Mouse (Mus musculus) ES-E14 (cell line): ENCODE results near the gene Tyr. TPM values are rescaled to one million over a fixed set of nuclear protein-coding genes. Genes with fewer than 3 reads are reported as not detected.

Source experiments
- DNase-seq: peaks from one replicate; pipeline ENCODE4 v3.0.0-alpha.2; 2013; ENCODE audit warnings: low read depth, low spot score
- H3K27ac ChIP-seq: 2 replicates; pipeline ENCODE4 v1.5.1; 2012; ENCODE audit warnings: low read depth, mild to moderate bottlenecking, low read length, moderate library complexity, mixed read lengths; ENCODE audit not compliant: poor library complexity, insufficient read depth, severe bottlenecking
- H3K36me3 ChIP-seq: 2 replicates; pipeline ENCODE4 v1.6.1; 2012; ENCODE audit warnings: mild to moderate bottlenecking, low read length, moderate library complexity, mixed read lengths; ENCODE audit not compliant: control insufficient read depth, poor library complexity, insufficient read depth, severe bottlenecking
- H3K4me1 ChIP-seq, 2 experiments: fragments of 150-350 bp in 1 of 2; sonication (generic) in 1 of 2; 2 replicates each; pipeline ENCODE4 v1.6.1; 2012; ENCODE audit warnings: low read length in 2 of 2, mild to moderate bottlenecking in 1 of 2, mixed read lengths in 1 of 2; ENCODE audit not compliant: control insufficient read depth in 2 of 2, insufficient read depth in 2 of 2, poor library complexity in 1 of 2
- H3K4me3 ChIP-seq, 2 experiments: fragments of 150-350 bp in 1 of 2; sonication (generic) in 1 of 2; 2 replicates each; pipeline ENCODE4 v1.5.1; 2012; ENCODE audit warnings: low read length in 2 of 2, low read depth in 1 of 2, mild to moderate bottlenecking in 1 of 2, mixed read lengths in 1 of 2; ENCODE audit not compliant: insufficient read depth in 1 of 2, poor library complexity in 1 of 2, severe bottlenecking in 1 of 2
- H3K9ac ChIP-seq: 2 replicates; pipeline ENCODE4 v1.6.1; 2012; ENCODE audit warnings: low read depth, mild to moderate bottlenecking, low read length, mixed read lengths; ENCODE audit not compliant: poor library complexity, insufficient read depth, severe bottlenecking
- H3K9me3 ChIP-seq: fragments of 150-350 bp; sonication (generic); 2 replicates; pipeline ENCODE4 v1.6.1; 2012; ENCODE audit warnings: low read depth, mild to moderate bottlenecking, low read length; ENCODE audit not compliant: control insufficient read depth, insufficient read depth
- CHD2 ChIP-seq: IDR thresholded peaks from 2 replicates; pipeline ENCODE4 v1.6.1; 2014; ENCODE audit warnings: mild to moderate bottlenecking, low read depth, low read length, inconsistent platforms
- HCFC1 ChIP-seq: IDR thresholded peaks from 2 replicates; pipeline ENCODE4 v1.6.1; 2012; ENCODE audit warnings: low read length, inconsistent platforms, borderline replicate concordance; ENCODE audit not compliant: insufficient read depth
- MAFK ChIP-seq: IDR thresholded peaks from 2 replicates; pipeline ENCODE4 v1.6.1; 2014; ENCODE audit warnings: mild to moderate bottlenecking, low read depth, low read length, inconsistent platforms; ENCODE audit not compliant: insufficient read depth
- ZC3H11A ChIP-seq: IDR thresholded peaks from 2 replicates; pipeline ENCODE4 v1.6.1; 2012; ENCODE audit warnings: low read depth, mild to moderate bottlenecking, inconsistent platforms, low read length, borderline replicate concordance
- ZNF384 ChIP-seq: IDR thresholded peaks from 2 replicates; pipeline ENCODE4 v1.6.1; 2012; ENCODE audit warnings: low read depth, low read length, inconsistent platforms
- in situ Hi-C, 2 experiments: fragments of 600-800 bp; cut with MboI; formaldehyde crosslinking; loops; one replicate each; pipeline ENCODE4 v1.15.1; 2025; ENCODE audit warnings: low sequenced_read_pairs in 2 of 2, inconsistent platforms in 1 of 2; ENCODE audit not compliant: unreplicated experiment in 2 of 2
- total RNA-seq: library from RNA; depleted of rRNA; stranded (reverse); fragments of 300-350 nt; gene quantifications from 2 replicates; pipeline ENCODE4 v1.2.3, GENCODE M21; 2012; rRNA removed

Tyr gene
- total RNA-seq, result not detected in 2 replicates

- in situ Hi-C loops, result no loop called here
- TF ChIP-seq MAFK (no peak), ZNF384 (no peak)
- DNase-seq, result no peak
These were observed at the start of gene Tyr for GRCm38 (mm10) chr7:87493412-87493811. TSS of gene Tyr (minus strand) at chr7:87493512.

GRCm38 (mm10) chr7:87539031-87539430 lies 45.7 kb upstream of the Tyr start:
- no peaks in the 10 kb centered on the region for H3K4me1 ChIP-seq
- TF ChIP-seq ZNF384 (no peak), ZC3H11A (no peak), CHD2 (no peak), MAFK (no peak), HCFC1 (no peak)
- in situ Hi-C loops, result no loop called here

More at GRCm38 (mm10) chr7:87493412-87493811, at the start of gene Tyr:
- Histone ChIP-seq H3K27ac (no peak within 1 kb of the TSS), H3K9me3 (no peaks in the 10 kb centered on the region), H3K4me1 (no peaks in the 10 kb centered on the region), H3K36me3 (no peaks in the 10 kb centered on the region), H3K4me3 (no peak within 1 kb of the TSS), H3K9ac (no peak within 1 kb of the TSS)

DNA sequence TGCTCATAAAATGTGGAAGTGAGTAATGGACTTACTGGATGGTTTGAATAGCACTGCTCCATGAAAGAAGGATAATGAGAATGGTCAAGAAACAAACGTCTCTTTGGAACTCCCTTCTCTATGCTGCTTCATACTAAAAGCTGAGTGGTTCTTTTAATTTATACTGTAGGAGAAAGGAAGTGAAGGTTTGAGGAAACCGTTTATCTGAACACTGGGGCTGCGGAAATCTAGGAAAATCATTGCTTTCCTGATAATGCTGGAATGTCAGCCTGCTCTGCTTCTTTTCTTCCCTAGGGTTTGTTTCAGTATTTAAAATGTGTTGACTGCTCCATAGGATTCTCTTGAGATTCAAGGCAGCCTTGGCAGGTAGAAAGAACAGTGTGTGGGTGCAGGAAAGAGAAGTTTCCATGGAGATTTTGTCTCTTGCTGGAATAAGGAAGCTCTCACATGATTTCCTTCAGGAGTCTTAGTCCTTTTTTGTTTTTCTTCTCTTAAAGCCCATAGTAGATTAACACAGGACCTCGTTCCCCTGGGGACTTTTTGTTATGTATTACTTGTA lies 891 bp upstream of the Tyr start:
- Histone ChIP-seq H3K4me1 (no peaks in the 10 kb centered on the region), H3K9ac (no peak overlapping the region), H3K27ac (no peak overlapping the region), H3K9me3 (no peaks in the 10 kb centered on the region), H3K4me3 (no peak overlapping the region), H3K36me3 (no peaks in the 10 kb centered on the region)
- in situ Hi-C loops, result no loop called here
- peak; percentile 0 for DNase-seq
- TF ChIP-seq MAFK, result no peak
- no peak for TF ChIP-seq ZC3H11A
- TF ChIP-seq ZNF384, result no peak
- TF ChIP-seq HCFC1, result no peak
- no peak for TF ChIP-seq CHD2

More at GRCm38 (mm10) chr7:87539031-87539430, 45.7 kb upstream of the Tyr start:
- no peaks in the 10 kb centered on the region for H3K36me3 ChIP-seq
- H3K4me3 ChIP-seq, result no peak overlapping the region
- no peak for DNase-seq
- no peaks in the 10 kb centered on the region for H3K9me3 ChIP-seq
- no peak overlapping the region for H3K27ac ChIP-seq
- H3K9ac ChIP-seq, result no peak overlapping the region

- TF ChIP-seq ZC3H11A, result no peak
- TF ChIP-seq HCFC1, result no peak
- Histone ChIP-seq H3K36me3 (no peaks in the 10 kb centered on the region), H3K9ac (no peak overlapping the region), H3K9me3 (no peaks in the 10 kb centered on the region), H3K27ac (no peak overlapping the region), H3K4me3 (no peak overlapping the region), H3K4me1 (no peaks in the 10 kb centered on the region)
- no peak for DNase-seq
- in situ Hi-C loops, result no loop called here
These were observed 5.3 kb downstream of the Tyr start for GRCm38 (mm10) chr7:87488024-87488423.

DNA sequence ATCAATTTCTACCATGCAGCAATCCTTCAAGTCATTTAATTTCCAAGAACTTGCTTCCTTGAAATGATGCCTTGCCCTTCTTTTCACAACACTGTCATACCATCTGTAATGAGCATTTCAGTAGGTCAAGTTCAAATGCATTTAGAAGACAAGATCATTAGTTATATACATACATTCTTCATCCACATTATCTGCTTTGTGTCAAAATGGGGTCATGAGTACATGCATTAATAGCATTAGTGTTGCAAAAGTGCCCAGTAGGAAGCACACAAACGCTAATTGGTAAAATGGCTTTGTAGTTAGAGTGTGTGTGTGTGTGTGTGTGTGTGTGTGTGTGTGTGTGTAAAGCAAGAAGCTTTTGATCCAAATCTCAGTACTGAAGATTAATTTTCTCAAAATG lies 80.0 kb downstream of the Tyr start:
- Histone ChIP-seq H3K36me3 (no peaks in the 10 kb centered on the region), H3K4me1 (no peaks in the 10 kb centered on the region), H3K9me3 (no peaks in the 10 kb centered on the region), H3K4me3 (no peak overlapping the region), H3K27ac (no peak overlapping the region), H3K9ac (no peak overlapping the region)
- in situ Hi-C loops, result no loop called here
- DNase-seq, result no peak
- TF ChIP-seq HCFC1 (no peak), CHD2 (no peak), ZNF384 (no peak), ZC3H11A (no peak), MAFK (no peak)
